Mouse (Mus musculus): ENCODE measurements around the gene Pola2. TPM values are rescaled to one million over a fixed set of nuclear protein-coding genes. Genes with fewer than 3 reads are reported as not detected.

Pola2 gene
- polyA plus RNA-seq, 1 experiment from 2014 or later = 52.6 TPM

- H3K9ac ChIP-seq = no peak overlapping the region
- peaks cover 80% of the 10 kb centered on the region for H3K36me3 ChIP-seq (ENCODE audit: poor library complexity, severe bottlenecking)
- no peaks in the 10 kb centered on the region for H3K27me3 ChIP-seq
- ATAC-seq = no peak
- no peaks in the 10 kb centered on the region for H3K9me3 ChIP-seq (replicated peaks)
- H3K27ac ChIP-seq = no peak overlapping the region
- H3K4me1 ChIP-seq = 0 out of 2 replicates have a peak, but pooled peaks cover 3% of the 10 kb centered on the region
- no peak overlapping the region for H3K4me3 ChIP-seq
- H3K4me2 ChIP-seq = no peak overlapping the region
- 86% methylated on average over 7 of the region's 7 CpGs for WGBS
Observed at GRCm38 (mm10) chr19:5945027-5945426, 19.0 kb downstream of the Pola2 start.

GRCm38 (mm10) chr19:5944145-5944544 lies 19.9 kb downstream of the Pola2 start:
- Histone ChIP-seq H3K4me1 (0 out of 2 replicates have a peak, but pooled peaks cover 8% of the 10 kb centered on the region), H3K27me3 (no peaks in the 10 kb centered on the region), H3K27ac (no peak overlapping the region), H3K36me3 (ENCODE audit: poor library complexity, severe bottlenecking) (peaks cover 79% of the 10 kb centered on the region), H3K4me2 (no peak overlapping the region), H3K4me3 (no peak overlapping the region), H3K9ac (no peak overlapping the region), H3K9me3 (replicated peaks) (no peaks in the 10 kb centered on the region)
- no peak for ATAC-seq
- WGBS = 80% methylated on average over 8 of the region's 8 CpGs

- Histone ChIP-seq H3K4me2 (no peak overlapping the region), H3K27me3 (no peaks in the 10 kb centered on the region), H3K4me1 (peaks cover 11% of the 10 kb centered on the region), H3K36me3 (ENCODE audit: poor library complexity, severe bottlenecking) (peaks cover 73% of the 10 kb centered on the region), H3K4me3 (no peak overlapping the region), H3K27ac (no peak overlapping the region), H3K9ac (no peak overlapping the region), H3K9me3 (replicated peaks) (no peaks in the 10 kb centered on the region)
- no peak for ATAC-seq
- 91% methylated on average over 15 of the region's 15 CpGs for WGBS
Observed at GRCm38 (mm10) chr19:5943404-5943803, 20.6 kb downstream of the Pola2 start.

- Histone ChIP-seq H3K27ac (no peak overlapping the region), H3K9me3 (replicated peaks) (no peaks in the 10 kb centered on the region), H3K4me3 (no peak overlapping the region), H3K36me3 (ENCODE audit: poor library complexity, severe bottlenecking) (peaks cover 65% of the 10 kb centered on the region), H3K27me3 (no peaks in the 10 kb centered on the region), H3K4me2 (no peak overlapping the region), H3K4me1 (peaks cover 19% of the 10 kb centered on the region), H3K9ac (no peak overlapping the region)
- WGBS = 91% methylated on average over 7 of the region's 7 CpGs
- ATAC-seq = no peak
Observed at GRCm38 (mm10) chr19:5942581-5942980, 21.4 kb downstream of the Pola2 start.

- no peak overlapping the region for H3K4me2 ChIP-seq
- H3K27me3 ChIP-seq = no peaks in the 10 kb centered on the region
- WGBS = 90% methylated on average over 10 of the region's 10 CpGs
- H3K9me3 ChIP-seq (replicated peaks) = no peaks in the 10 kb centered on the region
- H3K4me3 ChIP-seq = no peak overlapping the region
- no peak for ATAC-seq
- peaks cover 45% of the 10 kb centered on the region for H3K36me3 ChIP-seq (ENCODE audit: poor library complexity, severe bottlenecking)
- H3K4me1 ChIP-seq = peaks cover 25% of the 10 kb centered on the region
- peak overlapping the region; percentile 63; the same call in 1 of the 2 replicates for H3K27ac ChIP-seq
- no peak overlapping the region for H3K9ac ChIP-seq
Observed at GRCm38 (mm10) chr19:5940656-5941055, 23.3 kb downstream of the Pola2 start.

GRCm38 (mm10) chr19:5940173-5940572 lies 23.8 kb downstream of the Pola2 start:
- H3K27ac ChIP-seq = peak overlapping the region; percentile 70
- peaks cover 25% of the 10 kb centered on the region for H3K4me1 ChIP-seq
- ATAC-seq = no peak
- WGBS = 77% methylated on average over 4 of the region's 4 CpGs
- peaks cover 41% of the 10 kb centered on the region for H3K36me3 ChIP-seq (ENCODE audit: poor library complexity, severe bottlenecking)
- no peaks in the 10 kb centered on the region for H3K9me3 ChIP-seq (replicated peaks)
- H3K4me3 ChIP-seq = no peak overlapping the region
- no peak overlapping the region for H3K4me2 ChIP-seq
- no peaks in the 10 kb centered on the region for H3K27me3 ChIP-seq
- H3K9ac ChIP-seq = no peak overlapping the region

GRCm38 (mm10) chr19:5939715-5940114 lies 24.3 kb downstream of the Pola2 start:
- H3K27ac ChIP-seq = peak overlapping the region; percentile 70
- H3K4me1 ChIP-seq = peaks cover 25% of the 10 kb centered on the region
- no peak overlapping the region for H3K9ac ChIP-seq
- H3K27me3 ChIP-seq = no peaks in the 10 kb centered on the region
- no peak for ATAC-seq
- H3K9me3 ChIP-seq (replicated peaks) = no peaks in the 10 kb centered on the region
- H3K4me2 ChIP-seq = no peak overlapping the region
- H3K4me3 ChIP-seq = no peak overlapping the region
- peaks cover 37% of the 10 kb centered on the region for H3K36me3 ChIP-seq (ENCODE audit: poor library complexity, severe bottlenecking)
- 70% methylated on average over 5 of the region's 5 CpGs for WGBS

GRCm38 (mm10) chr19:5938516-5938915 lies 25.5 kb downstream of the Pola2 start:
- Histone ChIP-seq H3K9ac (no peak overlapping the region), H3K27ac (no peak overlapping the region), H3K36me3 (ENCODE audit: poor library complexity, severe bottlenecking) (peaks cover 33% of the 10 kb centered on the region), H3K4me2 (no peak overlapping the region), H3K4me3 (no peak overlapping the region), H3K27me3 (no peaks in the 10 kb centered on the region), H3K9me3 (replicated peaks) (no peaks in the 10 kb centered on the region), H3K4me1 (peaks cover 25% of the 10 kb centered on the region)
- no peak for ATAC-seq
- WGBS = 89% methylated on average over 6 of the region's 6 CpGs

GRCm38 (mm10) chr19:5937836-5938406 lies 26.1 kb downstream of the Pola2 start:
- Histone ChIP-seq H3K9me3 (replicated peaks) (no peaks in the 10 kb centered on the region), H3K4me2 (peak overlapping the region; percentile 15; the same call in 1 of the 2 replicates), H3K9ac (no peak overlapping the region), H3K36me3 (ENCODE audit: poor library complexity, severe bottlenecking) (peaks cover 27% of the 10 kb centered on the region), H3K4me1 (peaks cover 25% of the 10 kb centered on the region), H3K27me3 (no peaks in the 10 kb centered on the region), H3K4me3 (no peak overlapping the region), H3K27ac (peak overlapping the region; percentile 4; the same call in 1 of the 2 replicates)
- WGBS = 36% methylated on average over 14 of the region's 14 CpGs
- ATAC-seq = no peak

GRCm38 (mm10) chr19:5937095-5937835 lies 26.7 kb downstream of the Pola2 start:
- WGBS = 67% methylated on average over 21 of the region's 21 CpGs
- H3K4me3 ChIP-seq = no peak overlapping the region
- no peak for ATAC-seq
- no peak overlapping the region for H3K4me2 ChIP-seq
- H3K9ac ChIP-seq = no peak overlapping the region
- H3K9me3 ChIP-seq (replicated peaks) = no peaks in the 10 kb centered on the region
- peaks cover 21% of the 10 kb centered on the region for H3K36me3 ChIP-seq (ENCODE audit: poor library complexity, severe bottlenecking)
- H3K27ac ChIP-seq = no peak overlapping the region; the same call in 1 of the 2 replicates
- H3K27me3 ChIP-seq = no peaks in the 10 kb centered on the region
- H3K4me1 ChIP-seq = peaks cover 25% of the 10 kb centered on the region

- Histone ChIP-seq H3K4me2 (no peak overlapping the region), H3K9ac (no peak overlapping the region), H3K36me3 (ENCODE audit: poor library complexity, severe bottlenecking) (peaks cover 12% of the 10 kb centered on the region), H3K4me1 (peaks cover 25% of the 10 kb centered on the region), H3K4me3 (no peak overlapping the region), H3K9me3 (replicated peaks) (no peaks in the 10 kb centered on the region), H3K27ac (no peak overlapping the region), H3K27me3 (no peaks in the 10 kb centered on the region)
- no peak for ATAC-seq
- 87% methylated on average over 5 of the region's 5 CpGs for WGBS
Observed at GRCm38 (mm10) chr19:5935691-5936090, 28.3 kb downstream of the Pola2 start.

- H3K4me3 ChIP-seq = no peak overlapping the region
- no peak for ATAC-seq
- peaks cover 9% of the 10 kb centered on the region for H3K36me3 ChIP-seq (ENCODE audit: poor library complexity, severe bottlenecking)
- no peaks in the 10 kb centered on the region for H3K27me3 ChIP-seq
- H3K4me2 ChIP-seq = no peak overlapping the region
- H3K27ac ChIP-seq = no peak overlapping the region
- no peak overlapping the region for H3K9ac ChIP-seq
- H3K9me3 ChIP-seq (replicated peaks) = no peaks in the 10 kb centered on the region
- 76% methylated on average over 3 of the region's 3 CpGs for WGBS
- peaks cover 24% of the 10 kb centered on the region for H3K4me1 ChIP-seq
Observed at GRCm38 (mm10) chr19:5935266-5935665, 28.7 kb downstream of the Pola2 start.
